Mouse (Mus musculus) liver, embryonic 14.5 days (tissue): Measurements from ENCODE around the gene Scgb1b18. TPM values are rescaled to one million over a fixed set of nuclear protein-coding genes. Genes with fewer than 3 reads are reported as not detected.
"Not testable (repeated sequence)": the region's sequence is repeated elsewhere in the genome, so short reads cannot be mapped to it uniquely, and the experiment has no call there.

ENCODE experiments used
- ATAC-seq: fragments of 200-750 bp; cut with Nextera tagmentation; 2 replicates; pipeline ENCODE4 v1.8.0; 2017; ENCODE audit warnings: moderate number of reproducible peaks, mild to moderate bottlenecking, moderate library complexity; ENCODE audit not compliant: insufficient read depth
- DNase-seq, 3 experiments: peaks; one replicate each; pipeline ENCODE4 v3.0.0-alpha.2; 2012 to 2013; ENCODE audit warnings: low read depth in 3 of 3, low spot score in 3 of 3
- H3K27ac ChIP-seq: fragments of 300-500 bp; sonication (generic); 2 replicates; pipeline ENCODE4 v1.5.1; 2014; ENCODE audit warnings: moderate library complexity, mild to moderate bottlenecking, control low read depth, inconsistent platforms
- H3K27me3 ChIP-seq: fragments of 300-500 bp; sonication (generic); 2 replicates; pipeline ENCODE4 v1.6.1; 2014; ENCODE audit warnings: mild to moderate bottlenecking, low read length, moderate library complexity; ENCODE audit not compliant: control insufficient read depth, insufficient read depth
- H3K36me3 ChIP-seq: fragments of 300-500 bp; sonication (generic); replicated peaks from 2 replicates; pipeline ENCODE4 v1.6.1; 2014; ENCODE audit warnings: low read depth; ENCODE audit not compliant: control insufficient read depth, insufficient read depth
- H3K4me1 ChIP-seq, 2 experiments: fragments of 200-500 bp in 1 of 2; fragments of 300-500 bp in 1 of 2; sonication (generic) in 1 of 2; replicated peaks; 2 replicates each; pipeline ENCODE4 v1.6.1; 2012 to 2014; ENCODE audit warnings: antibody characterized with exemption in 1 of 2, inconsistent platforms in 1 of 2, low read length in 1 of 2; ENCODE audit not compliant: control insufficient read depth in 2 of 2, insufficient read depth in 2 of 2
- H3K4me2 ChIP-seq: fragments of 300-500 bp; sonication (generic); 2 replicates; pipeline ENCODE4 v1.6.1; 2014; ENCODE audit warnings: low read depth, mild to moderate bottlenecking, control low read depth, moderate library complexity
- H3K4me3 ChIP-seq, 2 experiments: fragments of 200-500 bp in 1 of 2; fragments of 300-500 bp in 1 of 2; sonication (generic) in 1 of 2; 2 replicates each; pipeline ENCODE4 v1.5.1; 2012 to 2014; ENCODE audit warnings: low read depth in 2 of 2, low read length in 2 of 2, mild to moderate bottlenecking in 2 of 2, control low read depth in 1 of 2, inconsistent platforms in 1 of 2, moderate library complexity in 1 of 2; ENCODE audit not compliant: insufficient read depth in 1 of 2
- H3K9ac ChIP-seq: fragments of 300-500 bp; sonication (generic); replicated peaks from 2 replicates; pipeline ENCODE4 v1.6.1; 2014; ENCODE audit warnings: mild to moderate bottlenecking, control low read depth, moderate library complexity
- H3K9me3 ChIP-seq: fragments of 300-500 bp; sonication (generic); 2 replicates; pipeline ENCODE4 v1.6.1; 2016; ENCODE audit warnings: low read length, mixed read lengths; ENCODE audit not compliant: control insufficient read depth
- WGBS: fragments of 180-500 bp; shearing (Covaris S2); extraction: QIAGEN DNeasy Blood & Tissue Kit; methylation state at CpG from one replicate; pipeline ENCODE4 v1.1.7; 2014; ENCODE audit not compliant: insufficient replicate concordance; 5-methylcytosine and 5-hydroxymethylcytosine counted together
- polyA plus RNA-seq, 2 experiments: library from polyadenylated mRNA; depleted of rRNA in 1 of 2; stranded (reverse) in 1 of 2; unstranded in 1 of 2; fragments of >200 nt; fragmentation: Nextera tagmentation in 1 of 2; extraction: Ambion mirVana in 1 of 2; gene quantifications; 2 replicates each; pipeline versions ENCODE4 v1.2.1 to v1.2.3; 2012 to 2014

Scgb1b18 gene
- not detected in 2 replicates for polyA plus RNA-seq (2012; rRNA removed)
- not detected in 2 replicates for polyA plus RNA-seq (2014; fragmentation: Nextera tagmentation; extraction: Ambion mirVana)

DNA sequence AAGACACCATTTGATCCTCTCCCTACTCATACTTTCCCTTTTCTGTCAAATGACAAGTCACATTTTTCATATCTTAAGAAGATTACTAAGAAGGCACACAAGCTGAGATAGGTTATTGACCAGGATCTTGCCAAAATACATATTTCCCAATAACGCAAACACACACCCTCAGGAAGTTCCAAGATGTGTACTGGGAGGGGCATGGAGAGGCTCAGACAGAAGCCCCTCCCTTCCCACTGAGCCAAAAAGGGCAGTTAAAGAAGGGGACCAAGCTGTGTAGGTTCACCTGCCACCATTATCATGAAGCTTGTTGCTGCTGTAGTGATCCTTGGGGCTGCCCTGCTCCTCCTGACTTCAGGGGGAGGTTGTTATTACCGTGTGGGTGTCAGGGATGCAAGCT, at the start of gene Scgb1b18:
Scgb1b18 (plus strand) TSS at position 301 of the 400 bp plus-strand sequence.
- H3K9me3 ChIP-seq, DNase-seq, H3K4me2 ChIP-seq, H3K27ac ChIP-seq, H3K27me3 ChIP-seq, H3K9ac ChIP-seq, H3K36me3 ChIP-seq, H3K4me1 ChIP-seq, ATAC-seq, H3K4me3 ChIP-seq: not testable (repeated sequence)
- no CpG with 5 or more reads among the region's 2 CpGs for WGBS

GRCm38 (mm10) chr7:33173764-33174163, 11.6 kb upstream of the Scgb1b18 start, which contains the start of gene Scgb2b18:
Gene Scgb2b18 (minus strand): TSS chr7:33173864.
- not testable (repeated sequence) for H3K4me1 ChIP-seq, DNase-seq, H3K4me3 ChIP-seq, H3K36me3 ChIP-seq, H3K27ac ChIP-seq, H3K27me3 ChIP-seq, H3K9me3 ChIP-seq, ATAC-seq, H3K9ac ChIP-seq, H3K4me2 ChIP-seq
- 60% methylated on average over 2 of the region's 2 CpGs for WGBS

Other genes with a start within 250 kb of the Scgb1b18 start
- not detected in 2 replicates for gene Scgb2b17, start 129.0 kb upstream of the Scgb1b18 start, polyA plus RNA-seq (2012; rRNA removed)
- gene Scgb2b17, start 129.0 kb upstream of the Scgb1b18 start, polyA plus RNA-seq (2014; fragmentation: Nextera tagmentation; extraction: Ambion mirVana), result not detected in 2 replicates
- gene Scgb1b17, start 122.1 kb upstream of the Scgb1b18 start, polyA plus RNA-seq (2012; rRNA removed), result not detected in 2 replicates
- not detected in 2 replicates for gene Scgb1b17, start 122.1 kb upstream of the Scgb1b18 start, polyA plus RNA-seq (2014; fragmentation: Nextera tagmentation; extraction: Ambion mirVana)
- gene Scgb2b18, start 11.7 kb upstream of the Scgb1b18 start, polyA plus RNA-seq (2012; rRNA removed), result not detected in 2 replicates
- gene Scgb2b18, start 11.7 kb upstream of the Scgb1b18 start, polyA plus RNA-seq (2014; fragmentation: Nextera tagmentation; extraction: Ambion mirVana), result not detected in 2 replicates
- not detected in 2 replicates for gene Scgb2b19, start 94.8 kb downstream of the Scgb1b18 start, polyA plus RNA-seq (2012; rRNA removed)
- gene Scgb2b19, start 94.8 kb downstream of the Scgb1b18 start, polyA plus RNA-seq (2014; fragmentation: Nextera tagmentation; extraction: Ambion mirVana), result not detected in 2 replicates
- not detected in 2 replicates for gene Scgb1b19, start 101.7 kb downstream of the Scgb1b18 start, polyA plus RNA-seq (2012; rRNA removed)
- gene Scgb1b19, start 101.7 kb downstream of the Scgb1b18 start, polyA plus RNA-seq (2014; fragmentation: Nextera tagmentation; extraction: Ambion mirVana), result not detected in 2 replicates
- not detected in 2 replicates for gene Scgb2b20, start 180.8 kb downstream of the Scgb1b18 start, polyA plus RNA-seq (2012; rRNA removed)
- not detected in 2 replicates for gene Scgb2b20, start 180.8 kb downstream of the Scgb1b18 start, polyA plus RNA-seq (2014; fragmentation: Nextera tagmentation; extraction: Ambion mirVana)
- gene Scgb1b20, start 187.7 kb downstream of the Scgb1b18 start, polyA plus RNA-seq (2012; rRNA removed), result not detected in 2 replicates
- gene Scgb1b20, start 187.7 kb downstream of the Scgb1b18 start, polyA plus RNA-seq (2014; fragmentation: Nextera tagmentation; extraction: Ambion mirVana), result not detected in 2 replicates